Mouse (Mus musculus) cerebellum, adult 11 months (tissue): ENCODE results near the gene Acap2.

Experiments
- DNase-seq: peaks from one replicate; pipeline ENCODE4 v3.0.0; 2022

Acap2 gene

DNA sequence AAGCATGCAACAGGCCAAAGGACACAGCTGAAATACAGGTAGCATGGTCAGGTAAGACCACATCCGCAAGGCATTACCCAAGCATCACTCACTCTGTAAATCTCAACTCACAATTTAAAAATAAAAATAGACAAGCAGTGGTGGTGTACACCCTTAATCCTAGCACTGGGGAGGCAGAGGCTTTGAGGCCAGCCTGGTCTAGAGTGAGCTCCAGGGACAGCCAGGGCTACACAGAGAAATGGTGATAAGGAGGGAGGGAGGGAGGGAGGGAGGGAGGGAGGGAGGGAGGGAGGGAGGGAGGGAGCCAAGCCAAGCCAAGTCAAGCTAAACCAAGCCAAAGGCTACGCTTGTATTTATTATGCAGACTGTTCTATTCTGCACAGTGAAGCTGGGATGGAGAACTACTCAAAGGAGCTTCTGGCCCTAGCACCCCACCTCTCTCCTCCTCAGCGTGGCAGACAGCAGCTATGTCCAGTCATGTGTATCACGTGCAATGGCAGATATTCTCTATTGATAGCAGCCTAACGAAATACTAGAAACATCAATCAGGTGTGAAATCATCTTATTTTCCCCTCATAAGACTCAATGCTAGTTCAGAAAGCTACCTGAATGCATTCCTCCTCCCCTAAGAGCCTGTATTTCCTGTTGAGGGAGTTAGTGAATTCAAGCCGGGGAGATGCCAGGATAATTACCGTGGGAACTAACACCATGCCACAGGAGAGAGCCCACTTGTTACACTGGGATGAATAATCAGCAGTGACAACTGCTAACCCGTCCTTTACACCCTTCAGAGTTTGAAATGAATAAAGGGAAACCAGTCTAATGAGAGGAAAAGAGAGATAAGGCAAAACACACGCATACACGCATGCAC, 33.8 kb downstream of the Acap2 start:
- DNase-seq: no peak

DNA sequence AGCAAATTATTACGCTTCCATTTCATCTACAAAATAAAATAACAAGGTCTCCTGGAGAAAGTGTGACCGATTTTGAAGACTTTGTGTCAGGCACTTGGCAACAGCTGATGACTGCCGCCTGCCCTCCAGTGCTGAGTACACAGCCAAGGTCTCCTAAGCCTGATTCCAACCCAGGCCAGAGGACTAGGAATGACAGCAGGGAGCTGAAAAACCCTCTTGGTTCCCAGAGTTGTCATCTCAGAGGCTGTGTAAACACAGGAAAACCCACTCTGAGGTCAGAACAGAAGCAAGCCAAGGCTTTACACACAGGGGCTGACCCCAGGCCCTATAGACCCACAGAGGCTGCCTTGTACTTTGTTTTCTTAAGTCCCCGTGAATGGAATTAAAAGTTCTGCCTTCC, 35.1 kb downstream of the Acap2 start:
- no peak for DNase-seq

DNA sequence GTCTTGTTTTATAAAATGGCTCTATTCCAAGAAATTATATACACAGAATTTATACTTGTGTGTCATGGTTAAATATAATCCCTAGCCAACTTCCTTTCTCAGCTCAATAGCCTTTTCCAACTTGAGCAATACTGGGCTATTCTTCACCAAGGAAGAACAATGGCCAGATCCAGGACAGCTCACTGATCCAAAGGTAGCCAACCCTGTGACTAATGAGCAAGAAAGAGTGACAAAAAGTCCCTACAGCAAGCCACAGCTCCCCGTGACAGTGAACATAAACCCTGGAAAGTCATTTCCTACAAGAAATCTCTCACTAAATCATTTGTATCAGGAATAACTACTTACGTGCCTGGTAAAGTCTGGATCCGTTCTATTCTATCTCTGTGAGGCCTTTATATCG, 35.6 kb downstream of the Acap2 start:
- no peak for DNase-seq

DNA sequence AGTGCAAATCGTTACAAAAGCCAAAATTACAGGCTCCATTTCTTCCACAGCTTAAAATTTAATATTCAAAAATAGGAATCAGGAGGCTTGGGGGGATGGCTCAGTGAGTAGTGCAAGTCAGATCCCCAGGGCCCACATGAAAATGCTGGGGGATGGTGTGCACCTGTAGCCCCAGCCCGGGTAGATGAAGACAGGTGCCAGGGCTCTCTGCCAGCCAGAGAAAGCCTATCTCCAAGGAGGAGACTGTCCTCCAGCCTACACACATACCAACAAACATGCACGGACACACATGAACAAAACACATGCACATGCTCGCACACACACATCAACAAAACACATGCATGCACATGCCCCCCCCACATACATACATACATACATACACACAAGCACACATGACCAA, 36.9 kb downstream of the Acap2 start:
- DNase-seq: no peak

DNA sequence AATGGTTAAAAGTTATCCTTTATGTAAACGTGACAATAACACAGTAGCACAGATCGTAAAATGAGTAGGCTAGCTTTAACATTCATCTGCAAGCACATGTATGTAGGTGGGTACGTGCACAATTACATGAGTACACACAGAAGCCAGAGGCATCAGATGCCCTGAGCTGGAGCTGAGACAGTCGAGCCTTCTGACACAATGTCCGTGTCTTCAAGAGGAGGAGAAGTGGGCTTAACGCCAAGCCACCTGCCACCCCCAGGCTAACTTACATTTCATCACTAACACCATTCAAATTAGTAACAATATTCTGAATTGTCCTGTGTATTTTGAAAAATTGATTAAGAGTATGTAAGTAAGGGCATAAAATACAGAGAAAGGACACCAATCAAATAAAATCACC, 40.6 kb downstream of the Acap2 start:
- no peak for DNase-seq

DNA sequence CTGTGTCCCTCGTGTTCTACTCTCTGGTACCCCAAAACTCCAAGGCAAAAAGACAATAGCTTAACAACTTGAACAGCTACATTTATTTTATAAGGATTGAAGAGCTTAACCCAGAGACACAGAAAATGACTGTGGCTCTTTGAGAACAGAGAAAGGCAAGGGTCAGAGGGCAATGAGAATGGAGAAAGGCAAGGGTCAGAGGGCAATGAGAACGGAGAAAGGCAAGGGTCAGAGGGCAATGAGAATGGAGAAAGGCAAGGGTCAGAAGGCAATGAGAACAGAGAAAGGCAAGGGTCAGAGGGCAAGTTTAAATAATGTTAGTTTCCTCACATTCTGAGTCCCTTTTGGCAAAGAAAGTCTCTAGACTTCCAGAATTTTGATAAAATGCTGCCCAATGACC, 41.6 kb downstream of the Acap2 start:
- DNase-seq: no peak

DNA sequence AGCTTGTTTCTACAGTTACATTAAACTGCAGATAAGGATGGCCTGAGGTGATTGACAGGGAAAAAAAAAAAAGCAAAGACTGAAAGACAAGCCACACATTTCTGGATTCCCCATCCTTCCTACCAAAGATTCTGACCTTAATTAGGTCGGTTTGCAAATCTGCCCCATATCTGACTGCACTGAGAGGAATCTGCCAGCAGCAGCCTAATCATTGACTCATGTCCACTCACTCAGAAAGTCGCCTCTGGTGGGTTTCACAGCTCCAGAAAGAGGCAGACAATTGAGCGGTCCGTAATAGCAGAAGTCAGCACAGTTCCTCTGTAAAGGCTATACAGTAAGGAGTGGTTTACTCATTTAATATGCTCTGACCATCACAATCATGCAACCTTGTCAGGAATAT, 51.2 kb downstream of the Acap2 start:
- DNase-seq: no peak

DNA sequence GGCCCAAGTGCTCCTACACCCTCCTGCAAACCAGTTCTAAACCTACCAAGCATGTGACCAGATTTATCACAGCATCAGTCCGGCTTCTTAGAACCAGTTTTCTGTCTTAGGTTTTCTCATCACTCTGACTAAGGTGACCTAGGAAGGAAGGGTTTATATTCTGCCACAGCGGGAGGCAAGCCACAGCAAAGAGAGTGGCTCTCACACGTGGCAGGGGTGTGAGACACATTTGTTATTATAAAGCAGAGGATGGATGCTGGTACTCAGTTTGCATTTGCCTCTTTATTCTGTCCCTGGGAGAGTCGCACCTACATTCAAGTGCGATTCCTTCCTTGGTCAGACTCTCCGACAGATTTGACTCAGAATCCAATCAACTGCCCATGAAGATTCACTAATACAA, 52.2 kb downstream of the Acap2 start:
- no peak for DNase-seq

DNA sequence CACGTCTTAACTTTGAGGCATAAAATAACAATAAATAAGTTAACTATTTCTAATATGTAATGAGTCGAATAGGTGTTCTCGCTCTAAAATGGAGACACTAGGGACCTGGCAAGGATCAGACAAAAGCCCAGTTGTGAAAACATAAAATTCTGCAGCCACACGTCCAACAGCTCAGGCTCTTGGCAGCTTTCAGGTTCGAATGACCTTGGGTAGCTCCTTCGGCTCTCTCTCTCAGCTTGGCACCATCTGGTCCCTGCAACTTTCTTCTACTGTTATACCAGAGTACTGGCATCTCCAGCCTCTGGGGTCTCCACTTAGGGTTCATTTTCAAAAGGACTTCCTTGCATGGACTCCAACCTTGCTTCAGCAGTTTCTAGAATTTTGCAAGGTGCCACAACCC, 53.3 kb downstream of the Acap2 start:
- no peak for DNase-seq

DNA sequence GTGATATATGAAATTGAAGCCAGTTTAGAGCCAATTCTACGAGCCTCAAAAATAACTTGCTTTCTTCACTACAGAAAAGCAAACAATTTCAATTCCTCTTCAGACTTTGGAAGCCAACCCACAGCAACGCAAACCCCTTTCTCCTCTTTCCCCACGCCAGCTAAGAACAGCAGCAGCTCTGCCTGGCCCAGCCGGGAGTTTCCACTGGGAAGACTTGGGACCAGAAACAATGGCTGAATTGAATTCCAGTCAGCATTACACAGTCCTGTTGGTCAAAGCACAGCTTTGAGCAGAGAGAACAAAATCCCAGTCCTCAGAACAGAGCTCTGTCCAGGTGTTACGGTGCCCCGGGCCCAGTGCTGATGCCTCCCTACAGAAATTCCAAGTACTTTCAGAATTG, 59.1 kb downstream of the Acap2 start:
- DNase-seq: no peak

DNA sequence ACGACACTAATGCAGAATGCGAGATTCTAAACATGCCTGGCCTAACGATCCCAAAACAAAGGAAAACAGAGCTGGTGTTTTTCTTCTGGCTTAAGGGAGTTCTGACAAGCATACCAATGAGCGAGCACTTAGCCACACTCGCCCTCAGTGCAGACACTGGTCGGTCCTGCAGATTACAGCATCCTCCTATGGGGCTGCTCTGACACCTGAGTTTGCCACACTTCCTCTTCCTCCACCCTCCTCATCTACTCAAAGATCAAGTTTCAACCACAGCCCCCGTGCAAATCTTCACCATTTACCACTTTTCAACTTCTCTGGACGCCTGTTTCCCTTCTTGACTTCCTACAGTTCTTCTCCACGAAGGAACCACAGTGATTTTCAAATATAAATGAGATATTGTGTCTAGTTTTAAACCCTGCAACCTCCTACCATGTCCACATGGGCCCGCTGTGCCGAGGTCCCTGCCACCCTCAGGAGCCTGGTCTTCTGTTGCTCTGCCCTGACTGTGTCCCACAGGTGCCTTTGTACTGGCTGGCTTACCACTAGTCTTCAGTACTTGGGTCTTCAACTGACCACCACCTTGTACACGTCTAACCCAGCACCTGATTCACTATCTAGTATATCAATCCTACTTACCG, 64.3 kb downstream of the Acap2 start:
- DNase-seq: no peak

DNA sequence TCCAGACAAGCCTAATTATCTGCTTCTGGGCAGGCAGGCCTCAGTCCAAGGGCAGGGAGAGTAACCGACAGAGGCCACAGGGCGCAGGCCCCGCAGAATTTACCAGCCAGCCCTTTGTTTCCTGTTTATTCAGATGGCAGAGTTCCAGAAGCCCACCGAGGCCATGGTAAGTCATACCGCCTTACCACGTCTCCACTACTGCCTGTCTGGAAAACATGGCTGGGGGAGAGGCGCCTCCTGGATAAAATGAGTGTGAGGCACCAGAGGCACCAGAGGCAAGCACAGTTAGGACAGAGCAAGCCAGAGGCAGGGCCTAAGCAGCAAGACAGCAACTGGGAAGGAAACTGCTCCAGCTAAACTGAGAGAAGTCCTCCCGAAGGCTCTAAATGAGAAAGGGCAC, 65.5 kb downstream of the Acap2 start:
- DNase-seq: no peak

DNA sequence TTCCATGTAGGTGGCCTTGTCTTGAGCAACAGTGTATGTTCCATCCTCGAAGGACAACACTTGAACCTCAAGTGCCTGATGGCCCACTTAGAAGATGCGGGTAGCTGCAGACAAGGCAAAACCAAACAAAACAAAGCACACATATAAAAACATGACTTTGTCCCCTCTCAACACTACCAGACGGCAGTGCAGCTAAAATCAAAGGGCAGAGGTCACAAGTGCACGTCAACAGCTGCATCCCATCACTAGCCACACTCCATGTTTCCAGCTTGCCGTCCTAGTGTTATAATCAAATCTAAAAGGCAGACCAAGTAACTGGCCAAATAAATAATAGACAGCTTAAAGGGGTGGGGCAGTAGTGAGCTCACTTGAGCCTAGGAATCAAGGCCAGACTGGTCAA, 69.5 kb downstream of the Acap2 start:
- no peak for DNase-seq

DNA sequence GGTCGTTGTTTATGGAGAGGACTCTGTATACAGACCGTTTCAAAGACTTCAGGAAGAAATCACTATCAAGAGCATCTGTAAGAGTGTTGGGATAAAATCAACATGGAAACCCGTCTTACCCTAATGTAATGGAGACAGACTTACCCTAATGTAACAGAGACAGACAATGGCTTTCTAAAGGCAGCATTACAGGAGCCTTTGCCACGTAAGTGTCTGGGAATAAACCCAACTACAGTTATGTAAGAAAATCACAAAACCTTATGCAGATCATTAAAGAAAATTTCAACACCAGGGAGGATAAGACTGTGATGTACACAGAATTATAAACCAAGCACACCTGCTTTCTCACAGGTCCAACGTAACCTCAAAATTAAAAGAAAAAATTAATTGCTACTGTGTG, 72.9 kb downstream of the Acap2 start:
- no peak for DNase-seq

DNA sequence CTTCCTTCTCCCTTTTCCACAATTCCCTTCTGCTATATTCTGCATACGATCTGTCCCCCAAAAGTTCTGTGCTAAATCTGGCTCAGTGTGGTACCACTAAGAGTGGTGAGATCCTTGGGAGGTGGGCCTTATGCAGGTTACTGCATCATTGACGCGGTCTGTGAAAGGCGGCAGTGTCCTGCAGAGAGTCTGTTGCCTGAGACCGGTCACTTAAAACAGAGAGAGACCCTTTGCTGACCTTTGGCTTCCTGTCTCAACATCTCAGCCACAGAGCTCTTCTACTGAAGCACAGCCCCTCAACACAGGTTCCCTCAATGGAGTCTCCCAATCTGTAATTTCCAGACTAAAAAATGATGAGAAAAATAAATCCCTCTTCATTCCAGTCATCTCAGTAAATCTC, 76.1 kb downstream of the Acap2 start:
- DNase-seq: no peak

DNA sequence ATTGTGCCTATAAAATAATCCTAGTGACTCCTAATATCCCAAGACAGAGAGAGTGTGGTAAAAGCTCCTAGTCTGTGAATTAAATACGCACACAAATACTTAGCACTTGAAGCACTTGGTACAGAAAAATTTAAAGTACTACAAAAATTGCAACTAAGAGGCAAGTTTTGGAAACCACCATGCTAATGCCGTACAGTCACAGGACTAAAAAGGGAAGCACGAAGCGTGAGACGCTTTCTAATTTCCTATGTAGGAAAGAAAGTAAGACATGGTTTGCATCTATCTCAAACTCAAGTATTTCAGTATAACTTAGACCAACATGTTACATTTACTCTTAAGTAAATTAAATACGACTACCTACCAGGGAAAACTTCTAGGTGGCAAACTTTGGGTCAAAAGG, 79.4 kb downstream of the Acap2 start:
- no peak for DNase-seq

DNA sequence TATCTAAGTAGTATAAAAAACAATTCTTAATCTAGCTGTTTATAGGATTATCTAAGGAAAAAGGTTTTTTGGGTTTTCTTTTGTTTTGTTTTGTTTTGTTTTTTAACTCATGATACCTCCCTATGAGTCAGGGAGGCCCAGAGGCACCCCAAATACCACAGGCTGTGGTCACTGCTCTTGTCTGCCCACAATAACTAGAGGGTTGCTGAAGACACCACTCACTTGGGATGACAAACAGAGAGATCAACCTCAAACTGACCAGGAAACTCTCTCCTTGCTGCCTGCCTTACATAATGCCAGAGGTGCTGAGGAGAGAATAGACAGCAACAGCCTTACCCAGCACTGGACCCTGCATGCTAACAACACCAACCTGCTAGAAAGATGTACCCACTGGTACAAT, 87.4 kb downstream of the Acap2 start:
- no peak for DNase-seq

DNA sequence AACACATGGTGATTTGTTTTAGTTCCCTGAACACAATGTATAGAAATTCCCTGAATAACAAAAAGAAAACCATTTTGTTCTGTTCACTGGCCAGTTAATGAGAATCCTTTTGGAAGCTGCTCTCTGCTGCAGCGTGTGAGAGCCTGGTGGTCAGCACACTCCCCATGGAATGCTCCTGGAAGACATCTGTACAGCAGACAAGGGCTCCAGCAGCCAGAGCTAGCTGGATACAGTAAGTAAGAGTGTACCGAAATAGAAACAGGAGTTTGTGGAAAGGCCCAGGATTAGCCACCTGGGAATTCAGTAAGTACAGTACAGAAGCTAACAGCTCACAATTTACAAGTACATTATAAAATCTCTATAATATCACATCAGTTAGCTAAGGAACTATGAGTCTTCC, 99.7 kb downstream of the Acap2 start:
- no peak for DNase-seq

DNA sequence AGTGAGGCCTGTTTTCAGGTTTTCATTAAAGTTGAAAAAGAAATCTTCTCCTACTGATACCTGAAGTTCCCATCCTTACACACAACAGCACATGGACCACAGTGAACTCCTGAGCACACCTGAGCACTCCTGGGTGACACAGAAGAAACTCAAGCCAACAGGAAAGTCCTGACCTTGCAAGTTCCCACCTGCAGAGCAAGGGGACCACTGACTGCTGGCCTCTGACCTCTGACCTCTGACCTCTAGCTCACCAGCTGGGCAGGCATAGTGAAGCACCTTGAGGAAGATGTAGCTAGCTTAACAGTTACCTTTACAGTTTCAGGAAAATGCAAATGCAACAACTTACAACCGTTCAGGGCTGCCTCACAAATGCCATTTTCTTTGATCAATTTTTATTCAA, 101.1 kb downstream of the Acap2 start:
- DNase-seq: no peak

DNA sequence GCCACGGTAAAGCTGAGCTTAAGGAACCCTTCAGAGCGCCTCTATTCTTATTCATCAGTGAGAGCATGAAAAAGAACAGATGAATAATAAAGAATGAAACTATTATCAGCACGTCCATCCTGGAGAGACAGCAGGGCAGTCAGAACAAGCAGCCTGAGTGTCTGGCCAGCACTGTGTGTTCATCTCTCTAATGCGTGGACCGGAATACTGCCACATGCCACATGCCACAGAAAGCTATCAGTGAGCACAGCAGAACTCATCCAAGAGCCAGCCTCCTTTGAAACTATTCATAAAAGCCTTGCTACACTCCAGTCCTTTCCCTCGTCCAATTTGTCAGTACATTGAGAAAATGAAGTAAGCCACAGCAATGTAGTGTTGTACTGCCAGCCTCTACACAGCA, 107.0 kb downstream of the Acap2 start:
- DNase-seq: no peak

DNA sequence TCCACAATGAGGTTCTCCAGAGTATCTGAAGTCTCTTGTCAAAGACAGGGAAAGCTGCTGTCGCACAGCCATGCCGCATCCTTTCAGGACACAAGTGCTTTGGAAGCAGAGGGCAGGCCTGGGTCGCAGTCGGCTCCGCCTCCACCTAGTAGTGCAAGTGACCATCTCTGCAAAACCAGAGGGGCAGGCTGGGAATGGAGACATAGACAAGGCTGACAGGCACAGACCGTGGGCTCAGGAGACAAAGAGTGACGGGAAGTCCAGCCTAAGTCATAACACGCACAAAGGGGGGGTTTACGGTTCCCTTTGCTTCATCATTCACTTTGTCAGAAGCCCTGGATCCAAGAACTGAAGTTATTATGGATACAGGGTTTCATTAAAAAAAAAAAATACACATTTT, 107.9 kb downstream of the Acap2 start:
- DNase-seq: no peak

DNA sequence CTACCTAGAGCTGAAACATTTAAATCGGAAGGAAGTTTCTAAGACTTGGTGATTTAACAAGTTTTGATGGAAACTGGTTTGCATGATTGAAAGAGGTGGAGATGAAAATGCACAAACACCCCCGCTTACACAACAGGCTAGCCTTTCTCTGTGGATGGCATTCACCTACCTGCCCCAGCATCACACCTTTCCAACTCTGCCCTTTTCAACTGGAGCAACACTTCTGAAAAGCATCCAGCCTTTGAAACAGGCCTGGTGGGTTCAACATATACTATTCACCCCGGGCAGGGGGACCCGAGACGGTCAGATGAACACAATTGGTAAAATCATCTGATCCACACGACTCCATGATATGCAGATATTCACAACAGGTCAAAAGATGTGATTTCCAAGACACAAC, 119.2 kb downstream of the Acap2 start:
- no peak for DNase-seq

DNA sequence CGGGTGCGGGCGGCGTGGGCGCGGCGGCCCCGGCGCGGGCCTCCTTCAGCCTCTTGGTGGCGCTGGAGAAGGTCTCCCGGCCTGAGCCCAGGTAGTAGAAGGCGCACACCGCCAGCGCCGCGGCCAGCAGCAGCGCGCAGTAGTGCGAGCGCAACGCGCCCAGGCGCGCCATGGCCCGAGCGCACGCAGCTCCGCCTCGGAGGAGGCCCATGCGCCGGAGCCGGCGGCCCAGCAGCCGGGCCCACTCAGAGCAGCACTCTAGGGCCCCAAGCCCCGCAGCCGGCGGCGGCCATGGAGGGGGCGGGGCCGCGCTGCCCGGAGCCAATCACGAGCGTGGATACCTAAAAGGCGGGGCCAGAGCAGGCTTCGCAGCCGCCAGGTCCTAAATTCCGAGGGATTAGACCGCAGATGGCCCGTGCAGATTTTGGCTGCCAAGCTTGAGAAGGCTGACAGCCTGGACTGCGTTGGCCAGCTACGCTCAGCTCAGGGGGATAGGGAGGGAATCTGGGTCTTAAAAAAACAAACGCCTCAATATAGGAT, 119.8 kb downstream of the Acap2 start, which contains the start of gene Xxylt1:
Gene Xxylt1 (minus strand): TSS at position 308 of the 540 bp plus-strand sequence.
- DNase-seq: peak; percentile 96

DNA sequence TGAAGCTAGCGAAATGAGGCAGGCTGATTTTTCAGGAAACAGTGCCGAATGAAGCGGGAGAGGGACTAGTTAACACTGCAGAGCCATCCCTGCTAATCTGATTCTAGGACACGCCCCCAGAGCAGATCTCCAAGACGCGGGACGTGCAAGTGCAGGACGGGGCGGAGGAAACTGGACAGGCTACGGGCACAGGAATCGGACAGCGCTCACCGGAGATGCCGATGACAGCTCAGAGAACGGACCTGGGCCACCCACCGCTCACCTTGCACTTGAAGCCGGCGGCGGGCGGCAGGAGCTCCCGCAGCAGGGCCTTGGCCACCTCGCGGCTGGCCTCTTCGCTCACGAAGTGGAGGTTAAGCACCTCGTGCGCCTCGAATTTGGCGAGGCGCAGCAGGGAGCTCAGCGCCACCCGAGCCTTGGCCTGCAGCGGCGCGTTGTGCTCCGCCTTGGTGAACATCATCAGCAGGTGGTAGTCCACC, 120.4 kb downstream of the Acap2 start:
- DNase-seq: peak; percentile 61
